Mouse (Mus musculus): ENCODE data around the gene Wfdc6a.

DNA sequence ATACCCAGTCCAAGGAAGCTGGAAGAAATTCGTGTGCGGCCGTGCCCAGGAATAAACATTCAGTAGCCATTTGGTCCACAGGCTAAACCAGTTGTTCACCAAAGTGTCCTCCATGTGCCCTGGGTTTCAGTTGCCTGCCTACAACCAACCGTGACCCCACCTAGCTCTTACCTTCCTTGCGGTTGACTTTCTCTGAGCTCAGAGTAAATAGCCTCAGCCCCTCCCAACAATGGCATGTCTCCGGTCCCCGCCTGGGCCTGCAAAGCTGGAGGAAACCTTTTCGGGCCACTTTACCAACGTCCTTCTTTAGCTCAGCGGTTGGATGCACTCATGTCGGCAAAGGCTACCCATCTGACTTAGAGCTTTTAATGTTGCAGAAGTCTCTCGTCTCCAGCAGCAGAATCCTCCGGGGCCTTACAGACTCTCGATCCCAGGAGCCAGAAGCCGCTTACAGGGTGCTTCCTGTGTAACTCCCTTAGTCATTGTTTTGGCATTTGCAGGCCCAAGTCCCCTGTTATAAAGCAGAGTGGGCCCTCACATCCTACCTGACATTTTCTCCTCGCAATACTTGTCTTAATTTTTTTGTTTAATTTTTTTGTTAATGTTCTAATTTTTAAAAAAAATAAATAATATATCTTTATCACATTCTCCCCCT is 26.1 kb downstream of the Wfdc6a start:
- no peak for TF ChIP-seq MYOD1 (IDR thresholded peaks at IDR 0.05; ENCODE audit: control insufficient read depth, insufficient read length, low read depth)
- TF ChIP-seq CTCF (IDR thresholded peaks at IDR 0.05; ENCODE audit: control insufficient read depth, insufficient read depth, insufficient read length) = no peak
- TF ChIP-seq MAX (IDR thresholded peaks at IDR 0.05) = no peak
- no peak for TF ChIP-seq USF1 (IDR thresholded peaks at IDR 0.05; ENCODE audit: low read depth)
- TF ChIP-seq MYOG (IDR thresholded peaks at IDR 0.05; ENCODE audit: control insufficient read depth, extremely low read depth, insufficient read length) = no peak
- no peak for TF ChIP-seq FOSL1 (IDR thresholded peaks at IDR 0.05; ENCODE audit: insufficient read depth, low read length, poor library complexity, severe bottlenecking)

Measured in C2C12 (cell line).